Mouse (Mus musculus) hindbrain, embryonic 10.5 days (tissue): ENCODE measurements at regions not wholly inside any gene's neighbourhood (a gene's known extent, or its start where the extent isn't known, plus 50 kb on each side); places are given as distances from the start of the nearest gene placed in this dataset.

Source experiments
- DNase-seq: peaks from one replicate; pipeline ENCODE4 v3.0.0-alpha.2; 2017; ENCODE audit warnings: low spot score
- H3K27ac ChIP-seq: fragments of 300-500 bp; sonication (generic); 2 replicates; pipeline ENCODE4 v1.5.1; 2016; ENCODE audit warnings: mild to moderate bottlenecking, moderate library complexity
- H3K27me3 ChIP-seq: fragments of 300-500 bp; sonication (generic); 2 replicates; pipeline ENCODE4 v1.6.1; 2016; ENCODE audit warnings: mild to moderate bottlenecking; ENCODE audit not compliant: poor library complexity, insufficient read depth, severe bottlenecking
- H3K36me3 ChIP-seq: fragments of 300-500 bp; sonication (generic); 2 replicates; pipeline ENCODE4 v1.6.1; 2016; ENCODE audit warnings: mild to moderate bottlenecking, moderate library complexity
- H3K4me1 ChIP-seq: fragments of 300-500 bp; sonication (generic); replicated peaks from 2 replicates; pipeline ENCODE4 v1.6.1; 2016; ENCODE audit warnings: mild to moderate bottlenecking
- H3K4me3 ChIP-seq: fragments of 300-500 bp; sonication (generic); 2 replicates; pipeline ENCODE4 v1.5.1; 2016; ENCODE audit warnings: mild to moderate bottlenecking, moderate library complexity
- H3K9me3 ChIP-seq: fragments of 300-500 bp; sonication (generic); 2 replicates; pipeline ENCODE4 v1.6.1; 2016; ENCODE audit warnings: mild to moderate bottlenecking, moderate library complexity
- WGBS: fragments of 180-500 bp; shearing (Covaris S2); methylation state at CpG from one replicate; pipeline ENCODE4 v1.1.7; 2016; 5-methylcytosine and 5-hydroxymethylcytosine counted together

DNA sequence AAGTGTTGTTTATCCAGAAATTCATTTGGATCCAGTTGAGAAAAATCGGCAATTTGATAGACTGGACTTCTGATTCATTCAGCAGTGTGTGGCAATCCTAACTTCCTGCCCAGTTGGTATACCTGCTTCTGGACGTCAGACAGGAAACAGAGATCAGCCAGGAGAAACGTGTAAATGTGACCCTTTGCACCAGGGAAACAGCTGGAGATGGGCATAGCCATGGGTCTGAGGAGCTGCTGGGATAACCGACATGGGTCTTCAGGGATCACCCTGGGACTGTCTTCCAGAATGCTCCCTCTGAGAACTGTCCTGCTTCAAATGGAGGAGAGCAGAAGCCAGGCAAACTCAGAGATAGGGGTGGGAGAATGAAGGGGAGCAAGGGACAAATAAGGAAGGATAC is 516.1 kb upstream of the Mgmt start:
- no peak for DNase-seq
- Histone ChIP-seq H3K9me3 (no peaks in the 10 kb centered on the region), H3K27ac (no peak overlapping the region), H3K36me3 (no peaks in the 10 kb centered on the region), H3K4me1 (no peaks in the 10 kb centered on the region), H3K27me3 (no peaks in the 10 kb centered on the region), H3K4me3 (no peak overlapping the region)
- 63% methylated on average over 4 of the region's 4 CpGs for WGBS

DNA sequence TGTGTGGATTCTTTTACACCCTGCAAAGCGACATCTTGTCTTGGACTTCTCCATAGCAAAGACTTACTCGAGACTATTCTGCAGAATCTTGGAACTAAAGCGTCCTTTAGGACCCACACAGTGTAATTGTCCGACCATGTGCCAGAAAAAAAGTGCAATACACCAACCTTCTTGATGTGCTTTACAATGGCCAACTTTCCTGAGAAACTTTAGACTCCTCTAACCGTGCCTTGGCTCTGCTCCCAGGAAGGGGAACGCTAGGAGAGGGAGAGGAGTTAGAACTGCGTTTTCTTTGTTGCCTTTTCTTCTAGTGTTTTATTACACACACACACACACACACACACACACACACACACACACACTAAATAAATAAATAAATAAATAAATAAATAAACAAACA is 515.1 kb upstream of the Mgmt start:
- no peaks in the 10 kb centered on the region for H3K27me3 ChIP-seq
- no peak for DNase-seq

DNA sequence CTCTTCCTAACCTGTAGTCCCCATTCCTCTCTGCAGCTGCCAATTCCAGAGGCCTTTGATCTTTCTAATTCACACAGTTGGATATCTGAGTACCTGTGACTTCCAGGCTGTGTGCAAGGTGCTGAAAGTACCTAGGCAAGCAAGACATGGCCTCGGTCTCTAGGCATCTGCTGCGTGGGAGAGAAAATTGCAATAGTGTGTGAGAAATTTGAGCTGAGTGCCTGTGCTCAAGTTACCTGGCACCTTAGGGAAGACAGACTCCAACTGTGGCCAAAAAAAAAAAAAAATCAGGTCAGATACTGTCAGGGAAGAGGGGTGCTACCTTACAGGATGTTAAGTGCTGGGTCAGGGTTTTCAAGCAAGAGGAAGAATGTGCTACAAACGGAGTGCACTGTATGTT is 514.7 kb upstream of the Mgmt start:
- H3K27me3 ChIP-seq = no peaks in the 10 kb centered on the region
- H3K4me3 ChIP-seq = no peak overlapping the region
- 69% methylated on average over 3 of the region's 3 CpGs for WGBS
- H3K36me3 ChIP-seq = no peaks in the 10 kb centered on the region
- no peaks in the 10 kb centered on the region for H3K9me3 ChIP-seq
- H3K4me1 ChIP-seq = no peaks in the 10 kb centered on the region
- no peak overlapping the region for H3K27ac ChIP-seq
- DNase-seq = no peak

More for the DNA sequence above, 515.1 kb upstream of the Mgmt start:
- Histone ChIP-seq H3K4me3 (no peak overlapping the region), H3K4me1 (no peaks in the 10 kb centered on the region), H3K27ac (no peak overlapping the region), H3K36me3 (no peaks in the 10 kb centered on the region), H3K9me3 (no peaks in the 10 kb centered on the region)
- WGBS = 78% methylated on average over 7 of the region's 7 CpGs

DNA sequence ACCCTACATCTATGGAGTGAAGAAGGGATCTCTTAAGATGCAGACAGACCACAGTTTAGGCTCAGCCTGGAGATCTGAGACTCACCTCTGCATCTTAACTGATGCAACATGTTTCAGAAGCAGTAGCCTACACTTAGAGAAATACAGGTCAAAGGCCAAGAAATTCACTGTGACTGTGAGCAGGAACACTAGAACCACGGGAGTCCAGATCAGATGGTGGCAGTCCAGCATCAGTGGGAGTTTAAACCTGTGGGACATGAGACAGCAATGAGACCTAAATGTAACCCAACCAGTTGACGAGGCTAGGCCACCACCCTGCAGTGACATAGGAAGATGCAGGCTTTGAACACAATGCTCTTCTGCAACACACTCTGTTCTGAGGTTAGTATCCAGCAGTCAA is 511.1 kb upstream of the Mgmt start:
- no peaks in the 10 kb centered on the region for H3K4me1 ChIP-seq
- H3K27ac ChIP-seq = no peak overlapping the region
- no peaks in the 10 kb centered on the region for H3K36me3 ChIP-seq
- DNase-seq = no peak
- H3K9me3 ChIP-seq = no peaks in the 10 kb centered on the region
- 67% methylated on average over 2 of the region's 2 CpGs for WGBS
- no peak overlapping the region for H3K4me3 ChIP-seq
- no peaks in the 10 kb centered on the region for H3K27me3 ChIP-seq

DNA sequence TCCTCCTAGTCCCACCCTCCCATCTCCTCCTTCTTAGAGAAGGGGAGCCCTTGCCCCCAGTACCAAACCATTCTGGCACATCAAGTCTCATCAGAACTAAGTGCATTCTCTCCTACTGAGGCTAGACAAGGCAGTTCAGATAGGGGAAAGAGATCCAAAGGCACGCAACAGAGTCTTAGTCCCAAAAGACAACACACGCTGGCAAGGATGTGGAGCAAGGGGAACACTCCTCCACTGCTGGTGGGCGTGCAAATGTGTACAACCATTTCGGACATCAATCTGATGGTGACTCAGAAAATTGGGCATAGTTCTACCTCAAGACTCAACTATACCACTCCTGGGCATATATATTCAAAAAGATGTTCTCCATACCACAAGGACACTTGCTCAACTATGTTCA is 506.7 kb upstream of the Mgmt start:
- 95% methylated on average over 4 of the region's 4 CpGs for whole genome bisulfite sequencing
- Histone ChIP-seq H3K36me3 (no peaks in the 10 kb centered on the region), H3K27ac (no peak overlapping the region), H3K4me3 (no peak overlapping the region), H3K9me3 (no peaks in the 10 kb centered on the region), H3K27me3 (no peaks in the 10 kb centered on the region), H3K4me1 (no peaks in the 10 kb centered on the region)
- no peak for DNase-seq

DNA sequence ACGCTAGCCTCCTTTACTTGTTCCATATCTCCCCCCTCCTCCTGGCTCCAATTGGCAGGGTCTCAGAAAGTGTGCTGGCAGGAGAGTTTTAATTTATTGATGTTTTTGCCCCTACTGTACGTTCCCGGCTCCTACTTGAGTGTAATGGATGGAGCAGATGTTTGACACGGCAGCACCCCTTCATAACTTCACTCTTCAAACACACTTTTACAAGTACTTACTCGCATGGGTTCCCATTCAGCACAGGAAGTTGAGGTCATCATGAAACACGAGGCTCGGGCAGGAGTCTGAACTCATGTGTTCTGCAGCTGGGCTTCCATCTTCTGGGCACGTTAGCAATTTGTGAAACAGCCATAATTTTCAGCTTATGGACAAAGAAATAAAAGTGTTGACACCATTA is 504.3 kb upstream of the Mgmt start:
- no peak overlapping the region for H3K4me3 ChIP-seq
- WGBS = 76% methylated on average over 8 of the region's 8 CpGs
- no peaks in the 10 kb centered on the region for H3K9me3 ChIP-seq
- no peak overlapping the region for H3K27ac ChIP-seq
- H3K36me3 ChIP-seq = no peaks in the 10 kb centered on the region
- H3K4me1 ChIP-seq = no peaks in the 10 kb centered on the region
- DNase-seq = no peak
- H3K27me3 ChIP-seq = no peaks in the 10 kb centered on the region

DNA sequence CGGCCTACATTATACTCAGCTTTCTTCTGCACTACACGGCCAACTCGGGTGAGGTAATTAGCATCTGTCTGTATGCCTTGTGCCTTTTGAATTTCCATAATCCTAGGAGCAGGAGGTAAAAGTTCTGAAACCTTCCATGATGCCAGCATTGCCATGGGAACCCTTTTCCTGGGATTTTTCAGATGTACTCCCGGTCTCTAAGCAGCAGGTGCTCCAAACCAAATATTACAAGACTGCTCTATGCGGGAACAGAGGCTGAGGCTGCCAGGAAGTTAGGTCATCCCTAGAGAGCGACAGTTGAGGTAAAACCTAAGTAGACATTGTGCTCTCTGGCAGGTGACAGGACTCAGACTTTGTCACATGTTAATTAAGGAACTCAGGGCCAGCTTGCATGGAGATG is 501.0 kb upstream of the Mgmt start:
- DNase-seq = no peak
- no peak overlapping the region for H3K27ac ChIP-seq
- H3K4me3 ChIP-seq = no peak overlapping the region
- 80% methylated on average over 6 of the region's 6 CpGs for WGBS
- H3K4me1 ChIP-seq = no peaks in the 10 kb centered on the region
- no peaks in the 10 kb centered on the region for H3K27me3 ChIP-seq
- H3K36me3 ChIP-seq = no peaks in the 10 kb centered on the region
- H3K9me3 ChIP-seq = no peaks in the 10 kb centered on the region

DNA sequence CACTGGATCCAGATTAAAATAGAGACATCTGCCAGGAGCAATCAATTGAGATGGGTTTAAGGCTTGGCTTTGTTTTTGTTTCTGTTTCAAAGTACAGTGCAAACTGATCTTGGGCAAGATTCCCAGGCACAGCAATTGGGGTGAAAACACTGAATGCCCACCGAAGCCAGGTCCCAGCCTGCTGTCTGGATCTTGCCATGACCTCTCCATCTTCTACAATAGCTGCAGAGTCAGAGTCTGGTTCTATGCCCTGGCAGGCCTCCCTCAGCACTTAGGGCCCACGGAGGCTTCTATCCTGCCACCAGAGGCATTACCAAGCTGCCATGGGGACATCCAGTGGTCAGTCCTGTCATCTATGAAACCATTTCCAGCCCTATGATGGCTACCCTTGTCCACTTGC is 498.6 kb upstream of the Mgmt start:
- DNase-seq = no peak
- H3K4me1 ChIP-seq = no peaks in the 10 kb centered on the region
- no peaks in the 10 kb centered on the region for H3K9me3 ChIP-seq
- no peaks in the 10 kb centered on the region for H3K27me3 ChIP-seq
- 80% methylated on average over 2 of the region's 2 CpGs for WGBS
- no peak overlapping the region for H3K27ac ChIP-seq
- no peaks in the 10 kb centered on the region for H3K36me3 ChIP-seq
- H3K4me3 ChIP-seq = no peak overlapping the region

DNA sequence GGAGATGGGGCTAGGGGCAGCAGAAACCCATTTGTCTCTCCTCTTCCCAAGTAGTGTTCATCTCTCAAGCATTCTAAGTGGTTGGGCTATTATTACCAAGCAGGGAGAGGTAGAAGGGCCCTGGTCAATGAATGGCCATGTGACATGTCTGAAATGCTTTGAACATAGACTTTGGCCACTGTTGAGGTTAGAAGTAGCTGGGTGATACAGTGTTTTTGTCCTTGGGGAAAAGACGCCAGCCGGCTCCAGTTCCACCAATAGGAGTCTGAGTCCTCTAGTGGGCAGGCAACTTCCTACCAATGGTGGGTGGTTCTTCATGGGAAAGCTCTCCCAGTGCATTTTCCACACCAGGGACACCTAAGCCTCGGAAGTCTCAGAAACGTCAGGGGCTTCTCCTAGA is 497.3 kb upstream of the Mgmt start:
- Histone ChIP-seq H3K4me3 (no peak overlapping the region), H3K4me1 (no peaks in the 10 kb centered on the region), H3K27ac (no peak overlapping the region), H3K9me3 (no peaks in the 10 kb centered on the region), H3K27me3 (no peaks in the 10 kb centered on the region), H3K36me3 (no peaks in the 10 kb centered on the region)
- DNase-seq = no peak
- 90% methylated on average over 4 of the region's 4 CpGs for WGBS

DNA sequence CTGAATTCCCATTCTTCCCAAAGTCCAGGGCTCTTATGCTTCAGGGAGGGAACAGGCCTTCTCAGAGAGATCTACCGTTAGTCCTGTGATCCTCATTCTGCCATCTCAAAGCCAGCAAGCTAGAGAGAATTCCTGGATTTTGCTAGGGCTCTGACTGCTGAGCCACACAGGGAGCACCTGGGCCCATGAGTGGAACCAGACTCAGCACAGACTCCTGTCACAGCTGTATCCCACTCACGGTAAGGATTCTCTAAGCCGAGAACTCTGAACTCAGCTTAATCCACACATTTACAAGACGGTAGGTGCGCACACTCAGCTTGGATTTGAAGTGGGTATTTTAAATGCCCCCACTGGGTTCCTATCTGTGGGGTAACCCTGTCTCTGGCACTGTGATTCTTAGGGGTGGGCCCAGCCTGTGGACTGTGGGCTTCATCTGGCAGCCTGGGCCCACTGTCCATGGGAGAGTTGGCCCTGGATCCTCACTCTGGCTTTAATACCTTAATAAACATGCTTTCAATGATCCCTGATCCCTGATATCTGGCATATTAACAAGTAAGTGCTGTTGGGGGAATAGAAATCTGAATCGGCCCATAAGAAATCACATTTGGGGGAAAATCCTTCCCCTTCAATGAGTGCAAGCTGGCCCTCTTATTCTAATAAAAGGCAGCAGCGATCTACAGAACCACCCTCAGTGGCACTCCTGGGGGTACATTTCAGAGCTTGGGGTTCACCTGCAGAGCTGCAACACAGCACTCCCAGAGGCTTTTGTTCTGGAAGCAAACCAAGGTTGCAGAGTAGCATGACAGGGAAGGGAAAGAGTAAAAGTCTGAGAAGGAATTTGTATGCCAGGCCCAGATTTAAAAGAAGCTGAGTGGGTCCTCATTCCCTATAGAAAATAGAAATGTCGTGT is 491.5 kb upstream of the Mgmt start:
- H3K4me1 ChIP-seq = no peaks in the 10 kb centered on the region; the same call in 1 of the 2 replicates
- H3K27me3 ChIP-seq = no peaks in the 10 kb centered on the region
- 85% methylated on average over 8 of the region's 8 CpGs for WGBS
- H3K36me3 ChIP-seq = no peaks in the 10 kb centered on the region
- no peak overlapping the region for H3K4me3 ChIP-seq
- DNase-seq = no peak
- no peaks in the 10 kb centered on the region for H3K9me3 ChIP-seq
- H3K27ac ChIP-seq = no peak overlapping the region

DNA sequence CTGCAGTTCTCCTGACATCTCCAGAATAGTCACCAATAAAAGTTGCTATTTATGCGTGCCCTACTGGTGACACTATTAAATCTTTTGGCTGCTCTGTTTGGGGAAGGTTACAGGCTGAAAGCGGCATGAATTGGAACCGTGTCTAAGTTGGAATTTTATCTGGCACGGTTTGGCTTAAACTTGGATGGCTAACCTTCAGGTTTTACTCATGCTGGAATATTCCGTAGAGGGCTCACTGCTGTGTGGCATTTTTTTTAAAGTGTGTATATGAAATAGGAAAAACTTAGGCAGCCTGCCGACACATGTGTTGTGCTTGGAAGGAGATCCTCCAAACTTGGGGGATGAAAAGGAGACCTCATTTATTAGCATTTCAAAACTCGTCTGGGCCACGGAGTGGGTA is 489.0 kb upstream of the Mgmt start:
- no peaks in the 10 kb centered on the region; the same call in 1 of the 2 replicates for H3K4me1 ChIP-seq
- no peak overlapping the region for H3K27ac ChIP-seq
- H3K27me3 ChIP-seq = no peaks in the 10 kb centered on the region
- WGBS = 87% methylated on average over 8 of the region's 8 CpGs
- no peaks in the 10 kb centered on the region for H3K36me3 ChIP-seq
- H3K9me3 ChIP-seq = no peaks in the 10 kb centered on the region
- H3K4me3 ChIP-seq = no peak overlapping the region
- DNase-seq = no peak

DNA sequence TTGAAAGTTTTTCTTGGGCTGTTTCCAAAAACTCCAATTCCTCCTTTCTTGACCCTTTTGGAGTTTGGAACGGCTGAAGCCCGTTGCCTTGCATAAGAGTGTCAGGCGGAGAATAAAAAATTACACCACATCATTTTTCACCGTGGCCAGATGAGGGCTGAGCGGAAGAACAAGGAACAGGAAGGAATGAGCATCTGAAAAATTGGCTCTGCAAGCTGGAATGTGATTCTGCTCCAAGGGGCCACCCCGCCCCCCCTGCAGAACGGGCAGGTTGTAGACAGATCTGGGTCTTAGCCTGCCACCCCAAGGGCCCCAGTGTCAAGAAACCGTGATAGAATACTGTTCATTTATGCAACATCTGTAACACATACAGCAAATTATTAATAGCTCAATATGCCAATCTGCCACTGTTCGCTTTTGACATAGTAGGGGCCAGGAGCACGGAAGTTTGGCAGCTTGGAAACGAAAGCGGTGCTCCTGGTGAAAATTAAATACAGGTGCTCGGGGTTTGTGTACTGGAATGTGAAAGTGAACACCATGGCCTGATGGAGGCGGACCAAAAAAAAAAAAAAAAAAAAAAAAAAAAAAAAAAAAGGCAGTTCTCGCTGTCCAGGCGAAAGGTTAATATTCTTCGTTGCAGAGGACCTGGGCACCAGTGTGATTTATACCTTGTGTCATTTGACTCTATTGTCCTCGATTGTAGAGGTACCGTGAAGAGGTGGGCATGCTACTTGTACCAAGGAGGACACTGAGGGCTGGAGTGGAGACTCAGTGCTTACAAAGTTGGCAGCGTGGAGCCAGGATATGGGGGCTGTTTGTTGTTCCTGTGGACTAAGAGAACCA is 487.9 kb upstream of the Mgmt start:
- Histone ChIP-seq H3K4me3 (no peak overlapping the region), H3K27ac (no peak overlapping the region)
- DNase-seq = peak; percentile 31

DNA sequence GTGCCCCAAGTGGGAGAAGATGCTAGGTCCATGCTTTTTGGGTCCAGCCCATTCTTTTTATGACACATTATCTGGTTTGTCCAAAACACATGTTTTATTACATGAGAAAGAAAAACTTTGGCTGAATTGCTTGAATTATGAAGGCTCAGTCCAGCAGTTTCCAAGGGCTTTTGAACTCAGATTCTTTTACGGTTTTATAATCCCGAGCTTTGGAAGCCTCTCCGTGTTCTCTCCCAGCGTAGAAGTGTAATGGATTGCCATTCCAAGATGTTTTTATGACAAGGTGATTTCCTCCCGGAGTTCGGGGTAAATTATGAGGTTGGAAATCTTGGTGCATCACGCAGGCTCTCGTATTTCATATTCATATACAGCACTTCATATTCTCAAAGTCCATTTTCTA is 479.6 kb upstream of the Mgmt start:
- H3K4me1 ChIP-seq = 0 out of 2 replicates have a peak, but pooled peaks cover 4% of the 10 kb centered on the region
- H3K9me3 ChIP-seq = no peaks in the 10 kb centered on the region
- no peak overlapping the region for H3K27ac ChIP-seq
- H3K4me3 ChIP-seq = no peak overlapping the region
- no peak for DNase-seq
- WGBS = 94% methylated on average over 8 of the region's 8 CpGs
- no peaks in the 10 kb centered on the region for H3K27me3 ChIP-seq
- H3K36me3 ChIP-seq = no peaks in the 10 kb centered on the region

More for the DNA sequence above, 487.9 kb upstream of the Mgmt start:
- Histone ChIP-seq H3K36me3 (no peaks in the 10 kb centered on the region), H3K27me3 (no peaks in the 10 kb centered on the region), H3K9me3 (no peaks in the 10 kb centered on the region), H3K4me1 (no peaks in the 10 kb centered on the region; the same call in 1 of the 2 replicates)
- 74% methylated on average over 20 of the region's 20 CpGs for WGBS
